Mouse (Mus musculus) forebrain, embryonic 14.5 days (tissue): Measurements from ENCODE around the gene Ift57. TPM values are rescaled to one million over a fixed set of nuclear protein-coding genes. Genes with fewer than 3 reads are reported as not detected.

Experiments used
- ATAC-seq: fragments of 200-750 bp; cut with Nextera tagmentation; 2 replicates; pipeline ENCODE4 v1.8.0; 2017; ENCODE audit warnings: mild to moderate bottlenecking, moderate library complexity
- DNase-seq: peaks from one replicate; pipeline ENCODE4 v3.0.0-alpha.2; 2015; ENCODE audit warnings: low spot score
- H3K27ac ChIP-seq: fragments of 300-500 bp; sonication (generic); 2 replicates; pipeline ENCODE4 v1.5.1; 2014; ENCODE audit warnings: low read depth, mild to moderate bottlenecking, control low read depth, low read length, moderate library complexity
- H3K27me3 ChIP-seq: fragments of 300-500 bp; sonication (generic); replicated peaks from 2 replicates; pipeline ENCODE4 v1.6.1; 2014; ENCODE audit warnings: low read length, control low read depth, mixed read lengths; ENCODE audit not compliant: control insufficient read depth, insufficient read depth
- H3K36me3 ChIP-seq: fragments of 300-500 bp; sonication (generic); 2 replicates; pipeline ENCODE4 v1.6.1; 2014; ENCODE audit warnings: low read length, control low read depth; ENCODE audit not compliant: control insufficient read depth, insufficient read depth
- H3K4me1 ChIP-seq: fragments of 300-500 bp; sonication (generic); 2 replicates; pipeline ENCODE4 v1.6.1; 2014; ENCODE audit warnings: antibody characterized with exemption, low read length, control low read depth; ENCODE audit not compliant: control insufficient read depth, insufficient read depth
- H3K4me2 ChIP-seq: fragments of 300-500 bp; sonication (generic); 2 replicates; pipeline ENCODE4 v1.6.1; 2014; ENCODE audit warnings: mild to moderate bottlenecking, control low read depth, low read length
- H3K4me3 ChIP-seq: fragments of 300-500 bp; sonication (generic); 2 replicates; pipeline ENCODE4 v1.5.1; 2014; ENCODE audit warnings: low read depth, low read length, control low read depth
- H3K9ac ChIP-seq: fragments of 300-500 bp; sonication (generic); 2 replicates; pipeline ENCODE4 v1.6.1; 2014; ENCODE audit warnings: mild to moderate bottlenecking, low read length, control low read depth, moderate library complexity
- H3K9me3 ChIP-seq: fragments of 300-500 bp; sonication (generic); replicated peaks from 2 replicates; pipeline ENCODE4 v1.6.1; 2016; ENCODE audit warnings: low read length, control low read depth, mixed read lengths; ENCODE audit not compliant: control insufficient read depth
- WGBS: fragments of 180-500 bp; shearing (Covaris S2); extraction: QIAGEN DNeasy Blood & Tissue Kit; methylation state at CpG from one replicate; pipeline ENCODE4 v1.1.7; 2014; 5-methylcytosine and 5-hydroxymethylcytosine counted together
- polyA plus RNA-seq: library from polyadenylated mRNA; unstranded; fragments of >200 nt; fragmentation: Nextera tagmentation; extraction: Ambion mirVana; gene quantifications from 2 replicates; pipeline ENCODE4 v1.2.1, GENCODE M21; 2014

Ift57 gene
- polyA plus RNA-seq, 1 experiment from 2014 or later: 38.1 TPM

DNA sequence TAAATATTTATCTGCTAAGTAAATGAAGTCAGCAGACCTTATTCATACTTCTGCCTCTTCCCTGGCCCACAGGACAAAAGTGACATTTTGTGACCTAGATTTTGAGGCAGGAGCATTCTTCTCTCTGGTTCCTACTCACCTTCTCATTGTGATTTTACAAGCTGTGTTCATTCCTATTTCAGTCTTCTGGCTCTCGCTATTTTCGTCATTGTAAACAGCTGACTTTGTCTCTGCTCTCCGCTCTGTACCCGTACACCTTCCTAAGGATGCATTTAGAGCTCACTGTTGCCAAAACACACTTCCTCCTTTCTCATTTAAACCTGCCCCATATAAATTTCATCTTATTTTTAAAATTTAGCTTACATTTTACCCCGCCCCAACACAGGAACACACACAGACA, 26.4 kb downstream of the Ift57 start:
- DNase-seq (no peak), ATAC-seq (no peak)
- Histone ChIP-seq H3K9me3 (no peaks in the 10 kb centered on the region), H3K4me1 (peaks cover 14% of the 10 kb centered on the region), H3K27ac (no peak overlapping the region), H3K4me2 (no peak overlapping the region), H3K9ac (no peak overlapping the region), H3K27me3 (no peaks in the 10 kb centered on the region), H3K4me3 (no peak overlapping the region), H3K36me3 (no peaks in the 10 kb centered on the region)
- 86% methylated on average over 5 of the region's 5 CpGs for WGBS

- Histone ChIP-seq H3K4me1 (peaks cover 14% of the 10 kb centered on the region), H3K4me3 (no peak overlapping the region), H3K36me3 (no peaks in the 10 kb centered on the region), H3K9ac (no peak overlapping the region), H3K27me3 (no peaks in the 10 kb centered on the region), H3K9me3 (no peaks in the 10 kb centered on the region), H3K27ac (no peak overlapping the region), H3K4me2 (no peak overlapping the region)
- WGBS: 73% methylated on average over 3 of the region's 3 CpGs
- ATAC-seq: no peak
- no peak for DNase-seq
These were observed 27.2 kb downstream of the Ift57 start for GRCm38 (mm10) chr16:49726216-49726615.

- no peak for ATAC-seq
- Histone ChIP-seq H3K4me1 (peaks cover 10% of the 10 kb centered on the region), H3K9me3 (no peaks in the 10 kb centered on the region), H3K4me3 (no peak overlapping the region), H3K27me3 (no peaks in the 10 kb centered on the region), H3K4me2 (no peak overlapping the region), H3K27ac (no peak overlapping the region), H3K9ac (no peak overlapping the region), H3K36me3 (no peaks in the 10 kb centered on the region)
- WGBS: 50% methylated on average over 2 of the region's 2 CpGs
- no peak for DNase-seq
These were observed 27.7 kb downstream of the Ift57 start for GRCm38 (mm10) chr16:49726761-49727160.

DNA sequence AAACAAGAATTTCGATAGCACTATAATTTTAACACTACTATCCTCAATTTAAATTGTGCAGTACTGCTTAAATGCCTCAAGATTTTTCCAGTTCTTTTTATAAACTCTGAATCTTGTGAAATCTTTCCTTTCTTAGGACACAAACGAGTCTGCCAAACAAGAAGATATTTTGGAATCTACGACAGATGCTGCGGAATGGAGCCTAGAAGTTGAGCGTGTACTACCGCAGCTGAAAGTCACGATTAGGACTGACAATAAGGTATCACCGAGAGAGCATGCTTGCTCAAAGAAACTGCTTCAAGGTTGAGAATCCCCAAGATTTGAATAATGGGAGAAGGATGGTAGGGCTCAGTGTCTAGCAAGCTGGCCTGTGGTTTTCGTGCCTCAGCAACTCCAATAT, 37.5 kb downstream of the Ift57 start:
- no peak for DNase-seq
- no peak for ATAC-seq
- Histone ChIP-seq H3K9ac (no peak overlapping the region), H3K4me1 (no peaks in the 10 kb centered on the region), H3K4me3 (no peak overlapping the region), H3K27ac (no peak overlapping the region), H3K27me3 (no peaks in the 10 kb centered on the region), H3K9me3 (no peaks in the 10 kb centered on the region), H3K4me2 (no peak overlapping the region), H3K36me3 (no peaks in the 10 kb centered on the region)
- 88% methylated on average over 9 of the region's 9 CpGs for WGBS

DNA sequence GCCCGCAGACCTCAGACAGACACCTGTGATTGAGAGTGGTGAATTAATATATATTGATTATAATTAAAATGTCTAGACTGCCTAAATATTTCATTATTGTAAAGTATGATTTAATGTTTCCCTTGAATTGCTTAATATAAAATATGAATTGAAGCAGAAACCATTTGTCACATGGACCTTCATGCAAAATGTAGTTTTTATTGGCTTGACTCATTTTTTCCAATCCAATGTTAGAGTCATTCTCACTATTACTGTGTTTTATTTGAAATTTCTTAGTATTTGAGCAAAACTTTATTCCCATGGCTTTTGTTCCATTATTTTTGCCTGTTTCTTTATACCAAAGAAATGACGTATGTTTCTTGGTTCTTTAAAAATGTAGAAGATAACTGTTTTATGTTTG, 48.3 kb downstream of the Ift57 start:
- no peak overlapping the region for H3K27ac ChIP-seq
- H3K4me1 ChIP-seq: no peaks in the 10 kb centered on the region
- H3K4me2 ChIP-seq: no peak overlapping the region
- no peaks in the 10 kb centered on the region for H3K36me3 ChIP-seq
- H3K27me3 ChIP-seq: no peaks in the 10 kb centered on the region
- ATAC-seq: no peak
- no peaks in the 10 kb centered on the region for H3K9me3 ChIP-seq
- no peak for DNase-seq
- H3K9ac ChIP-seq: no peak overlapping the region
- WGBS: 96% methylated on average over 2 of the region's 2 CpGs
- H3K4me3 ChIP-seq: no peak overlapping the region

GRCm38 (mm10) chr16:49752906-49753305, 53.9 kb downstream of the Ift57 start:
- Histone ChIP-seq H3K27me3 (no peaks in the 10 kb centered on the region), H3K9me3 (no peaks in the 10 kb centered on the region), H3K4me2 (no peak overlapping the region), H3K4me1 (peaks cover 9% of the 10 kb centered on the region), H3K36me3 (no peaks in the 10 kb centered on the region), H3K9ac (no peak overlapping the region), H3K27ac (peak overlapping the region; percentile 39; the same call in 1 of the 2 replicates), H3K4me3 (no peak overlapping the region)
- ATAC-seq: 0 out of 2 replicates have a peak, but pooled peaks have one; percentile 13
- no peak for DNase-seq
- 17% methylated on average over 1 of the region's 1 CpGs for WGBS

DNA sequence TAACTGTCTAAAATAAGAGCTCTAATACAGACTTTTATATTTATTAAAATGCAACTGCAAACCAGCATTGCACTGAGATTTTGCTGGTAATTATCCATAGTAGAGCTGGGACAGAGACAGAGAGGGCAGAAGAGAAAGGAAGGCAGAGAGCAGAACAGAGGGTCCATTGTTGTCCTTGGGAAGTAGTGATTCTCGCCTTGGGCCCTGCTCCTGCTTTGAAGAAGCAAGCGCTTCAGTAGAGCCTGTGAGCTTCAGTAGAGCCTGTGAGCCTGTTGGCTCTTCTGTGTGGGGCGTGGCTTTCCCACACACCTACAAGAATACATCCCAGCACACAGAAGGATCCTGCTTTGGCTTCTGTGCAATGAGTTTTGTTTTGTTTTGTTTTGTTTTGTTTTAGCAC, 54.3 kb downstream of the Ift57 start:
- 7% methylated on average over 3 of the region's 3 CpGs for WGBS
- peak; percentile 56 for DNase-seq

GRCm38 (mm10) chr16:49760517-49761203, 61.6 kb downstream of the Ift57 start:
- ATAC-seq (no peak), DNase-seq (no peak)
- 86% methylated on average over 17 of the region's 17 CpGs for WGBS
- Histone ChIP-seq H3K4me2 (no peak overlapping the region), H3K27me3 (no peaks in the 10 kb centered on the region), H3K36me3 (0 out of 2 replicates have a peak, but pooled peaks cover 5% of the 10 kb centered on the region), H3K4me1 (no peaks in the 10 kb centered on the region), H3K27ac (no peak overlapping the region), H3K4me3 (no peak overlapping the region), H3K9me3 (no peaks in the 10 kb centered on the region), H3K9ac (no peak overlapping the region)

More for the DNA sequence above, 54.3 kb downstream of the Ift57 start:
- Histone ChIP-seq H3K27me3 (no peaks in the 10 kb centered on the region), H3K36me3 (no peaks in the 10 kb centered on the region), H3K9ac (no peak overlapping the region; the same call in 1 of the 2 replicates), H3K4me2 (no peak overlapping the region), H3K27ac (peak overlapping the region; percentile 39), H3K4me3 (no peak overlapping the region), H3K4me1 (peaks cover 9% of the 10 kb centered on the region), H3K9me3 (no peaks in the 10 kb centered on the region)
- ATAC-seq: peak; percentile 71; the same call in 1 of the 2 replicates

DNA sequence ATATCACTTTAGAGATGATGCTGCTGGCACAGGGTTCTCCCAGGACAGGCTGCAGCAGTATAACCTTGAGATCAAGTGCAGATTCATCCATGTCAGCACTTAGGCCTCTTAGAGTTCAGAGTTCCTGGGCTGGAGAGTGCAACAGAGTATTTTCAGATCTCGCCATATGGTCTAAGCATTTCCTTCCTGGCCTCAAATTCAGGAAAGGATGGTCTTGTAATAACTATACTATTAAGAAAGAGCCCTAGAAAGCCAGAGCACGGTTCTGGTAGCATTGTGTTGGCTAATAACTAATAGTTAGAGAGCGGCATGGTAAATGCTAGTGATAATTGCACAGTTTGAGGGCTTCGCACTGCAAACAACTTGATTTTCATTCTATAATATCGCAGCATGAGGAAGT, 62.9 kb downstream of the Ift57 start:
- Histone ChIP-seq H3K9ac (no peak overlapping the region), H3K9me3 (no peaks in the 10 kb centered on the region)
- 85% methylated on average over 5 of the region's 5 CpGs for WGBS

More for the DNA sequence above, 62.9 kb downstream of the Ift57 start:
- no peak overlapping the region for H3K27ac ChIP-seq
- no peaks in the 10 kb centered on the region for H3K4me1 ChIP-seq
- no peak overlapping the region for H3K4me3 ChIP-seq
- 0 out of 2 replicates have a peak, but pooled peaks cover 5% of the 10 kb centered on the region for H3K36me3 ChIP-seq
- no peak for ATAC-seq
- H3K27me3 ChIP-seq: no peaks in the 10 kb centered on the region
- DNase-seq: no peak
- H3K4me2 ChIP-seq: no peak overlapping the region
